Mouse (Mus musculus): ENCODE results near the gene Hoxb1.
A peak's percentile ranks its signal among the peaks of the same experiment; 100 is the strongest.

Gene Hoxb1

GRCm38 (mm10) chr11:96334002-96334364 lies 31.6 kb upstream of the Hoxb1 start:
- DNase-seq (ENCODE audit: low spot score) = no peak

GRCm38 (mm10) chr11:96334998-96335397 lies 30.6 kb upstream of the Hoxb1 start:
- DNase-seq (ENCODE audit: low spot score) = no peak

- DNase-seq (ENCODE audit: low spot score) = no peak
Observed at GRCm38 (mm10) chr11:96336597-96336996, 29.0 kb upstream of the Hoxb1 start.

- no peak for DNase-seq (ENCODE audit: low spot score)
Observed at GRCm38 (mm10) chr11:96337026-96337425, 28.5 kb upstream of the Hoxb1 start.

GRCm38 (mm10) chr11:96338957-96339855 lies 26.3 kb upstream of the Hoxb1 start:
- no peak for DNase-seq (ENCODE audit: low spot score)

- no peak for DNase-seq (ENCODE audit: low spot score)
Observed at GRCm38 (mm10) chr11:96340698-96341365, 24.7 kb upstream of the Hoxb1 start.

- no peak for DNase-seq (ENCODE audit: low spot score)
Observed at GRCm38 (mm10) chr11:96341701-96342575, 23.6 kb upstream of the Hoxb1 start.

GRCm38 (mm10) chr11:96342576-96342930 lies 23.0 kb upstream of the Hoxb1 start:
- no peak for DNase-seq (ENCODE audit: low spot score)

GRCm38 (mm10) chr11:96343206-96343745 lies 22.3 kb upstream of the Hoxb1 start:
- DNase-seq (ENCODE audit: low spot score) = no peak

- DNase-seq (ENCODE audit: low spot score) = no peak
Observed at GRCm38 (mm10) chr11:96344061-96344877, 21.3 kb upstream of the Hoxb1 start.

- DNase-seq (ENCODE audit: low spot score) = no peak
Observed at GRCm38 (mm10) chr11:96344878-96345159, 20.7 kb upstream of the Hoxb1 start.

GRCm38 (mm10) chr11:96345220-96345892 lies 20.2 kb upstream of the Hoxb1 start:
- no peak for DNase-seq (ENCODE audit: low spot score)

GRCm38 (mm10) chr11:96345893-96346806 lies 19.4 kb upstream of the Hoxb1 start:
- DNase-seq (ENCODE audit: low spot score) = peak; percentile 28

GRCm38 (mm10) chr11:96346916-96347520 lies 18.5 kb upstream of the Hoxb1 start:
- DNase-seq (ENCODE audit: low spot score) = no peak

- DNase-seq (ENCODE audit: low spot score) = peak; percentile 26
Observed at GRCm38 (mm10) chr11:96347717-96348116, 17.8 kb upstream of the Hoxb1 start.

GRCm38 (mm10) chr11:96348141-96348928 lies 17.2 kb upstream of the Hoxb1 start:
- DNase-seq (ENCODE audit: low spot score) = no peak

GRCm38 (mm10) chr11:96348988-96349387 lies 16.6 kb upstream of the Hoxb1 start:
- no peak for DNase-seq (ENCODE audit: low spot score)

- no peak for DNase-seq (ENCODE audit: low spot score)
Observed at GRCm38 (mm10) chr11:96349491-96350340, 15.8 kb upstream of the Hoxb1 start.

Data from retina, embryonic 14.5 days (tissue).